Mouse (Mus musculus): ENCODE measurements at regions not wholly inside any gene's neighbourhood (a gene's known extent, or its start where the extent isn't known, plus 50 kb on each side); places are given as distances from the start of the nearest gene placed in this dataset.
"Not testable (repeated sequence)": the region's sequence is repeated elsewhere in the genome, so short reads cannot be mapped to it uniquely, and the experiment has no call there.

DNA sequence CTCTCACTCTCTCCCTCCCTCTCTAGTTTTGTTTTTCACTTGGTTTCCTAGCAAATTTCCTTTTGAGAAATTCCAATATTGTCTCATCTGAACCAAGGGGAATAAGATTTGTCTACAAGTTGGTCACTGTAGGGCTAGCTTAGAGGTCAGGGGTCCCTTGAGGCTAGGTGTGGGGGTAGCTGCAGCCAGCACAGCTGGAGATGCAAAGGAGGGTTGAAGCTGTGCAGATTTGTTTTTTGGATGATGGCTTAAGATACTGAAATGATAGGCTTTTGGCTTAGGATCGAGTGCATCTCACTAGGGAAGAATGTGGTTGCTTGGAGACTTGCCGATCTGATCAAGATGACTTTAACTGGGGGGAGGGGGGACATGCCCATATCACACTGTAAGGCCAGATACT lies 88.3 kb upstream of the Tmem28 start:
- ATAC-seq (replicated peaks in 1 of 2; ENCODE audit: insufficient read depth in 1 of 2, low FRiP score in 2 of 2, low TSS enrichment in 1 of 2, low read depth in 1 of 2, poor library complexity in 2 of 2, severe bottlenecking in 2 of 2) = no peak

DNA sequence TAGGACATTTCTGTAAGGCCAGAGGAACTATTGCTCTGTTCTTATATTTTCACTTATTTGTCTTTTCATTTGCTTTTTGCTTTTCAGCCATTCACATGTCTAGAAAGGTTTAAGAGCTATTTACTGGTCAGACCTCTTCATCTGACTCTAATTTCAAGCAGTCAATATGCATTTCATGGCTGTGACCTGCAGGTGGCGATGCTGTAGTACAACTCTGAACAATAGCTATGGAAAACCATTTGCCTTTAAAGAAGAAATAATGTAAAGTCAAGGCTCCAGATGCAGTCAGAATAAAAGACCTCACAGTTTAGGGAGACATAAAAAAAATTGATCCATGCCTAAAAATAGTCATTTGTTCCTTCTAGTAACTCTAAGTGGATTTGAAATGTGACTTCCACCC lies 95.7 kb upstream of the Tmem28 start:
- no peak for ATAC-seq (replicated peaks in 1 of 2; ENCODE audit: insufficient read depth in 1 of 2, low FRiP score in 2 of 2, low TSS enrichment in 1 of 2, low read depth in 1 of 2, poor library complexity in 2 of 2, severe bottlenecking in 2 of 2)

DNA sequence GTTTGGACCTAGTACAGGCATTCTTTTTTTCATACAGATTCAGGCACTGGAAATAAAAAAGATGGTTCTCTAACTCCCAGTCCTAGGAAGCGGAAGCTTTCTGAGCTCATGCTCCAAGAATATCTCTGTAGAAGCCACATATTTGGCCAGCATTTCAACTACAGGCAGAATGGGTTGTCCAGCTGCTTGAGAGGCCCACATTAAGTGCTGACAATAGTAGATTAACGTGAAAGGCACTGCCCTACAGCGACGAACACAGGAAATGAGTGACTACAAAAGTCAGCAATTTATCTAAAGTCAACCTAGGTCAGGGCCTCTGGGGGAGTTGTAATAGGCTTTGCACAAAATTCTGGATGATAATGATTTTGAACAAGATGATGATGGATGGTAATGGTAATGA lies 125.5 kb upstream of the Tmem28 start:
- ATAC-seq (replicated peaks in 1 of 2; ENCODE audit: insufficient read depth in 1 of 2, low FRiP score in 2 of 2, low TSS enrichment in 1 of 2, low read depth in 1 of 2, poor library complexity in 2 of 2, severe bottlenecking in 2 of 2) = no peak

DNA sequence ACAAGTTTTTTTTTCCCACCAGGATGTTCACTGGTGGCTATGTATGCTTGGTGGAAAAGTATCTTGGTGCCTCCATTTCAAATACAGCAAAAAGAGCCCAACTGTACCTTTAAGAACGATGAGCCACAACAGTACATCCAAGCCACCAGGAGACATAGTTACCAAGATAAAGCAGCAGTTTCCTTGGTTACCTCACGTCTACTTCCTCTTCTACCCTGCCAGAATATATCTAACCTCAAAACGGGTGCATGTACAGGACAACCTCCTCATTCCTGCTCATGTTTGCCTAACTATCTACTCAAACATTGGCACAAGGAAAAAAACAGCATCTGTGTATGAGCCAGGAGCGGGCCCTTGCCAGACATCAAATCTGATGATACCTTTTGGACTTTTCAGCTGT lies 129.8 kb upstream of the Tmem28 start:
- ATAC-seq (replicated peaks in 1 of 2; ENCODE audit: insufficient read depth in 1 of 2, low FRiP score in 2 of 2, low TSS enrichment in 1 of 2, low read depth in 1 of 2, poor library complexity in 2 of 2, severe bottlenecking in 2 of 2) = peak; percentile 65 to 69

DNA sequence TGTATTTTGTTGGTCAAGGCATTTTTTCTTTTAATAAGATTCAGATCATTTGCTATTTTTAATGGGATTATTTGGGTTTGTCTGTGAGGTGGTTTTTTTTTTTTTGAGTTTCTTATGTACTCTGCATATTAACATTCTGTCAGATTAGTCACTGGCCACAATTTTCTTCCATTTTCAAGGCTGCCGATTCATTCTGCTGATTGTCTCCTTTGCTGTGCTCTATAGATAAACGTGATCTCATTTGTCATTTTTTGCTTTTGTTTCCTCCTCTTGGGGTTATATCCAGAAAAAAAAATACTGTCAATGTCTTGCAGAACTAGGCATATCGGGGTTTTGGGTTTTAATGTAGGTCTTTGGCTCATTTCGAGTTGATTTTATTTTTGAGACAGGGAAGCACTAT lies 131.1 kb upstream of the Tmem28 start:
- no peak for ATAC-seq (replicated peaks in 1 of 2; ENCODE audit: insufficient read depth in 1 of 2, low FRiP score in 2 of 2, low TSS enrichment in 1 of 2, low read depth in 1 of 2, poor library complexity in 2 of 2, severe bottlenecking in 2 of 2)

DNA sequence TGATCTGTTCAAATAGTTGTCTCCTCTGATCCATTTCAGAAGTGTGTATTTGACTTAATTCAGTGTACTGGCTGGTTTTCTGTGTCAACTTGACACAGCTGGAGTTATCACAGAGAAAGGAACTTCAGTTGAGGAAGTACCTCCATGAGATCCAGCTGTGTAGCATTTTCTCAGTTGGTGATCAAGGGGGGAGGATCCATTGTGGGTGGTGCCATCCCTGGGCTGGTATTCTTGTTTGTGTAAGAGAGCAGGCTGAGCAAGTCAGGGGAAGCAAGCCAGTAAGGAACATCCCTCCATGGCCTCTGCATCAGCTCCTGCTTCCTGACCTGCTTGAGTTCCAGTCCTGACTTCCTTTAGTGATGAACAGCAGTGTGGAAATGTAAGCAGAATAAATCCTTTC lies 138.3 kb upstream of the Tmem28 start:
- ATAC-seq (replicated peaks in 1 of 2; ENCODE audit: insufficient read depth in 1 of 2, low FRiP score in 2 of 2, low TSS enrichment in 1 of 2, low read depth in 1 of 2, poor library complexity in 2 of 2, severe bottlenecking in 2 of 2) = not testable (repeated sequence)

DNA sequence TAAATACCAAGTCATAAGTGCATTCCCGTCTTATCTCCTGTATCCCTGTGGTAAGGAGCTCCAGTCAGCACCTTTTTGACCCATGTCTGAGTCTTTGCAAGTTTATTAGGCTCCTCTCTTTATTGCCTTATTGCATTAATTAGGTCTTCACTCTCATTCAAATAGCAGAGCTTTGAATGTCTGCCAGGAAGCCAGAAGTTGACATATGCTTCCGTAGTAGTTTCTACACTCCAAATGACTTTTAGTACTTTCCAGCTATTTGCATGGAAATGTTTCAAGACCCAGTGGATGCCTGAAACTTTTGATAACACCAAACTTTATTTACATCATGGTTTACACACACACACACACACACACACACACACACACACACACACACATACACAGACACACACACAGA lies 153.2 kb upstream of the Tmem28 start:
- ATAC-seq (replicated peaks in 1 of 2; ENCODE audit: insufficient read depth in 1 of 2, low FRiP score in 2 of 2, low TSS enrichment in 1 of 2, low read depth in 1 of 2, poor library complexity in 2 of 2, severe bottlenecking in 2 of 2) = no peak

DNA sequence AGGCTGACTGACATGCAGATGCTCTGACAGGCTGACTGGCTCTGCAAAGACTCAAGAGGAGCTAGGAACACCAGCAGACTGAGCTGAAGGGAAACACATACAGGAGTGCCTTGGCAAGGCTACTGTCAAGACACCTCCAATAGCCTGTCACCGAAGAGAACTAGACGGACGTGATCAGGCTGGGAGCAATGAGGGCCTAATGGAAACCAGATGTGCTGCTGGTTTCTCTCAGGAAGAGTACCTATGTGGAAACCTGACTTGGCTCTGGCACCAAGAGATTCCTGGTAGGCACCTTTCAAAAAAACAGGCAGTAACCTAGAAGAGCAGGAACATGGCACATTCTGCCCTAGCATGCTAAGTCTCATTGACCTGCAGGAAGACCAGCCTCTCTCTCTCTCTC lies 158.3 kb upstream of the Tmem28 start:
- ATAC-seq (replicated peaks in 1 of 2; ENCODE audit: insufficient read depth in 1 of 2, low FRiP score in 2 of 2, low TSS enrichment in 1 of 2, low read depth in 1 of 2, poor library complexity in 2 of 2, severe bottlenecking in 2 of 2) = no peak

DNA sequence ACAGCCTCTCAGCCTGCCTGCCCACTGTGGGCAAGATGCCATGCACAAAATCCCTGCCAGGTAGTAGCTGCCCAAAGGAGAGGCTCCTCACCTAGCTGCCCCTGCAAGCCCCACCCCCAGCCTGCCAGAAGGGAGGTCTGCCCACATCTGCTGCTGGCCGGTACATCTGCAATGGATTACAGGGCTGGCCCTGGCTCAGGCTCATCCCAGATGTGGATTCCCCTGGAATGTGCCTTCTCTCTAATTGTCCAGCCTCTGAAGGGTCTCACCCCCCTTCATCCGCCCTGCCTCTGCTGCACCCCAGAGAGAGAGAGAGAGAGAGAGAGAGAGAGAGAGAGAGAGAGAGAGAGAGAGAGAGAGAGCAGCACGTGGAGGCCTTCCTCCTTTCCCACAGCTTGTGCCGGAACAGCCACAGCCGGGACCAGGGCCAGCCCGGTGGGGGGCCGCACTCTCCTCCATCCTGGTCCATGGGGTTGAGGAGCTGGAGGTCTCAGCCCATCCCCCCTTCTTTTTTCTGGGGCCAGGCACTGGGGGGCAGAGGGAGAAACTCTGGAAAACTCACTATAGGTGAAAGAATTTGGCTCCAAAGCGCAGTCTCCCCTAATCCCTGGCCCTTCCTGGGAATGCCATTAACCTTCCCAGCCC lies 161.2 kb upstream of the Tmem28 start:
- ATAC-seq (replicated peaks in 1 of 2; ENCODE audit: insufficient read depth in 1 of 2, low FRiP score in 2 of 2, low TSS enrichment in 1 of 2, low read depth in 1 of 2, poor library complexity in 2 of 2, severe bottlenecking in 2 of 2) = no peak

DNA sequence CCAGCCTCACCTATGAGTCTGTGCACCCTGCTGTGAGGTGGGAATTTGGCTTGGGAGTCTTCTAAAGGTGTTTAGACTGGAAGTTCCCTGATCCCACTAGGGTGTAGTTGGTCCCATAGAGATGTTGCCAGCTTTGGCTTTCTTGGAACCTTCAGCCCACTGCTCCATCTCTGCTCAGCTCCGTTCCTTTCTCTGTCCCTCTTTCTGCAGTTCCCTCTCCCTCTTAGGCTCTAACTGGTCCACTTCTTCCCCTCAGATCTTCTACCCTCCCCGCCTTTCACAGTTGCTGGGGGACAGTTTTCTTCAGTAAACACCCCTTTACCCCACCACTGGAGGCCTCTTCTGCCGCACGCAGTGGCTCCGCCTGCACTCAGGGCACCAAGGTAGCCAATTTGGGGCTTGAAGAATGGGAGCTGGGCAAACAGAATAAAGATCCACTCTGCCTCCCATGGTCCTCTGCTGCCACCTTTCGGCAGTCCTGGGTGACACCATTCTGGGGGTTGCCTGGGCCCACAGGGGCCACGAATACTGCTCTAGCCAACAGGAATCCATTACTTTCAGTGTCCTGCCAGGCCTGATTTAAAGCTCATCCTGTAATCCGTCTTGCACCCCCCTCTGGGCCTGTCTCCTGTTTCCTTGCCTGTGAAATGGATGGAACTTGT lies 162.9 kb upstream of the Tmem28 start:
- ATAC-seq (replicated peaks in 1 of 2; ENCODE audit: insufficient read depth in 1 of 2, low FRiP score in 2 of 2, low TSS enrichment in 1 of 2, low read depth in 1 of 2, poor library complexity in 2 of 2, severe bottlenecking in 2 of 2) = peak; percentile 56 to 81

DNA sequence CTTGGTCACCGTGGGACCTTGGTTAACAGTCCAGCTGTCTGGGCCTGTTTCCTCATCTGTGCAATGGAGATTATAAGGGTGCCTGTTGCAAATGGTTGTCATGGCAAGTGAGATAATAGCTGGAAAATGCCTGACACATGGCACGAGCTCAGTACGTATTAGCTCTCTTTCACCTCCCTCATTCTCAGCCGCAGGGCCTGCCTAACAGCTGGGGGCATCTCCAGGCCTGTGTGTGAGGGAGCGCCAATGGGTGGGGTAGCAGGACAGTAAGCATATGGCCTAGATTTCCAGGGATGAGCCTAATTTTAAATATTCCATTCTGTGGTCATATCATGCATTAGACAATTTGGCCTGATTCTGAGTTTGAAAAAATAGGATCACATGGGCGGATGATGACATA lies 163.8 kb upstream of the Tmem28 start:
- ATAC-seq (replicated peaks in 1 of 2; ENCODE audit: insufficient read depth in 1 of 2, low FRiP score in 2 of 2, low TSS enrichment in 1 of 2, low read depth in 1 of 2, poor library complexity in 2 of 2, severe bottlenecking in 2 of 2) = no peak

DNA sequence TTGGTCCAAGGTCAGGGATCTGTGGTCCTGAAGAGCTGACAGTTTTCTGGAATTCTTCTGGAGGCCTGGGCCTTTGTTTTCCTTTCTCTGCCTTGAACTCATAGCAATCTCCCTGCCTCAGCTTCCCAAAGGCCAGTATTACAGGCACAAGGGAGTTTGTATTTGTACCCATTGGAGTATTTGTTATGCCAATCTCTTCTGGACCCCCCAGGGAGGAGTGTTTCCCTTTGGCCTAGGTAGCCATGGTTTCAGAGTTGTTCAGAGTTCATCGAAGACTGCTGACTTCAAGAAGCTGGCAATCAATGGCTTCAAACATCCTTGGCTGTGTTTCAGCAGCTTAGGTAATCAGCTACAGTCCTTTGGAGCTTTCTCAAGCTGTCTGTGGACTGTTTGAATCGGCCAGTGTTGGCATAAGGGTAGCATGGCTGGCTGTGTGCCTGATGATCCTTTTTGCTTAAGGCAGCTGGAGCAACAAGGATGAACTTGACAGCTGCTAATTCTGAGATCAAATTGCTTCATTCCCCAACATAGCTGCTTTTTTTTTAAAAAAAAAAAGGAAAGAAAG lies 161.2 kb upstream of the Pja1 start:
- no peak for ATAC-seq (replicated peaks in 1 of 2; ENCODE audit: insufficient read depth in 1 of 2, low FRiP score in 2 of 2, low TSS enrichment in 1 of 2, low read depth in 1 of 2, poor library complexity in 2 of 2, severe bottlenecking in 2 of 2)

DNA sequence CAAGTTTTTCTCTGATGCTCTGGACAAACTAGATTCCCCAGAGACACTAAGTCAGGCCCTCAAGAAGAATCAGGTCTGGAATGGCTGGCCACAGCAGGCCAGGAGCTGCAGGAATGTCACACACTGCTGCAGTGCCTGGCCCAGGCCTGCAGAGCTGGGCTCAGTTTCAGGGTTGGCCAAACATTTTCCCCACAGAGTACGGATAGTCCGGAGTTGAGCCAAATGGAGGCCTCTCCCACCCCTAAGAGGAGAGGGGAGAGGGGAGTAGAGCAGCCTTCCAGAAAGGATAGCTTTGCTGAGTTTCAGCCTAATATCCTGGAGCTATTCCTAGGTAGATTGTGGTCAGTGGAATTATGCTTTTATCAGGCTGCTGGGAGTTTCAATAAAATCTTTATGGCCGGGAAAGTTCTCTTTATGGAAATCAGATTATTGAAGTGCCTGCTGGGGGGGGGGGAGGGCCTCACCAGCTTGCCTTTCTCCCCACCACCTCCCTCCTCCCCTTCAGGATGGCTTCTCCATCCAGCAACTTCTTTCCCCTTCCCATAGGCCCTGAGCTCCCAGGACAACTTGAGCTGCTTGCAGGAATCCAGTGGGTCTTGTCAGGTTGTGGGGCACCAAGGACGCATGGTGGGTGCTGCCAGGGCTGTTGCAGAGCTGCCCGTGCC lies 153.6 kb upstream of the Pja1 start:
- no peak for ATAC-seq (replicated peaks in 1 of 2; ENCODE audit: insufficient read depth in 1 of 2, low FRiP score in 2 of 2, low TSS enrichment in 1 of 2, low read depth in 1 of 2, poor library complexity in 2 of 2, severe bottlenecking in 2 of 2)

DNA sequence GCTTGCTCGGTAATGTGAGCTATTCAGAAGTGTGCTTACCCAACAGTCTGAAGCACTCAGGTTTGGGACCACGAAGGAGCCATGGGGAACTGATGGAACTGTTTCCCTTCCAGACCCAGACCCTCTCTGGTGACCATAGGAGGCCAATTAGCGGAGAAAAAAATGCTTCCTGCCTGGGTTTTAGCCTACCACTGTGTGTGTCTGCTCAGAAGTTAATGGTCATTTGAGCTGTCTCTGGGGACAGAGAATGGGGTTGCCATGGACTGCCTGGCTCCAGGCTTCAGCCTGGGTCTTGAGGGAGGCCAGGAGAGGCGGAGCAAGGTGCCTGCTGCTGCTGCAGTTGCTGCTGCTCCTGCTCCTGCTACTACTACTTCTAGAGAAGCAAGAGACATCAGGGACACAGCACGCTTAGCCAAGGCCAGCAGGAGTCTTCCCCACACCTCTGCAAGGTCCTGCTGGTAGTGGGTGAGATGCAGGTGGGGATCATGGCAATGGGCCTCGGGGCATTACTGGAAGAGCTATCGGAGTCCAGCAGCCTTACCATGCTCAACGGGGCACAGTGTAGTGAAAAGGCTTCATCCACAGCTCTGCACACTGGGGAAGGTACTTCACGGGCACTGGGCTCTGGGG lies 141.2 kb upstream of the Pja1 start:
- no peak for ATAC-seq (replicated peaks in 1 of 2; ENCODE audit: insufficient read depth in 1 of 2, low FRiP score in 2 of 2, low TSS enrichment in 1 of 2, low read depth in 1 of 2, poor library complexity in 2 of 2, severe bottlenecking in 2 of 2)

DNA sequence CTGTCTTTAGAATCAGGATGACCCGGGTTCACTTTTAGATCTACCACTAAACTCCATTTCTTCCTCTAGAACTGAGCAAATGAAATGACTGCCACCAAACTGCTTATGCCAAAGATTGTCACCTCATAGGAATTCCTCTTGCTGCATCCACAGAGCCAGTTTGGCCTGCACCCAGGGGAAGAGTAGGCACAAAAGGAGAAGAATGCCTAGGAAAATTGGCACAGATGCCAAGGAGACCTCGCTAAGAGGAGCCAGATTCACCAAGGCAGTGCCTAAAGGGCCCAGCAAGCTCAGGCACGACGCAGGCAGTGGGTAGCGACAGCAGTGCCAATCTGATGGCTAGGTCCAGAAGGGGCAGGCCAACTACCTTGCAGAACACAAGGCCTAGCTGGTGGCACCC lies 139.0 kb upstream of the Pja1 start:
- no peak for ATAC-seq (replicated peaks in 1 of 2; ENCODE audit: insufficient read depth in 1 of 2, low FRiP score in 2 of 2, low TSS enrichment in 1 of 2, low read depth in 1 of 2, poor library complexity in 2 of 2, severe bottlenecking in 2 of 2)

DNA sequence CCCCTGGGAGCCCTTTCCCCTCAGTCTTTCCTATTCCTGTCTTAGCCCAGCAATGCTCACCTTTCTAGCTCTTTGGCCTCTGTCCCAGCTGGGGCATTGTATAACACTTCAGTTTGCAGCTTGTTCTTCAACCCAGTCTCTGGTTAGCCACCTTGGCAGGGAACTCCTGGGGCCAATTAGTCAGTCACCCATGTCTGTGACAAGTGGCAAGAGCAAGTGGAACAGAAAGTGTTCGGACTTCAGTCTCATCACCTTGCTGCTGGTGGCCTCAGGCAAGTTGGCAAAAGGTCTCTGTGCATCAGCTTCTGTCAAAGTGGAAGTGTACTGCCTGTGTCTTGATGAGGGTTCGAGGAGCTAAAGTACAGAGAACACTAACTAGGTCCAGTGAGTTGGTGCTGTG lies 138.5 kb upstream of the Pja1 start:
- ATAC-seq (replicated peaks in 1 of 2; ENCODE audit: insufficient read depth in 1 of 2, low FRiP score in 2 of 2, low TSS enrichment in 1 of 2, low read depth in 1 of 2, poor library complexity in 2 of 2, severe bottlenecking in 2 of 2) = no peak

DNA sequence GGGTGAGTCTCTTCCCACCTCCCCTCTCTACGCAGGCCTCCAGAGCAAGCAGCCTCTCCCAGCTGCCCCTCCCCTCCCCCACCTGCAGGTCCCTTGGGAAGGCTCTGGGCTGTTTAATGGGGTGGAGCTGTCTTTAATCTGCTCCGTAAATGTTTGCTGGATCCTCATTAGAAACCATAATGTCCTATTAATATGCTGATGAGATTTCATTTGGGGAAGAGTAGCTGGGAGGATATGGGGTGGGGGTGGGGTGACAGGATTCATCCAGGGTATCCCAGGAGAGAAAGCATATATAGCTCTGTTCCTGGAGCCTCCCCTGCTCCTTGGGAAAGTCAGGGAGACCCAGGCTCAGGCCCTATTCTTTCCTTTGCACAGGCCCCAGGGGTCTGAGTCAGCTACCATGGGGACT lies 137.2 kb upstream of the Pja1 start:
- ATAC-seq (replicated peaks in 1 of 2; ENCODE audit: insufficient read depth in 1 of 2, low FRiP score in 2 of 2, low TSS enrichment in 1 of 2, low read depth in 1 of 2, poor library complexity in 2 of 2, severe bottlenecking in 2 of 2) = no peak

All from hematopoietic stem cell, adult 5-6 weeks (primary cell).